Mouse (Mus musculus) kidney, embryonic 15.5 days (tissue): Measurements from ENCODE around the gene Dgkz. TPM values are rescaled to one million over a fixed set of nuclear protein-coding genes. Genes with fewer than 3 reads are reported as not detected.

Experiments used
- ATAC-seq: fragments of 200-750 bp; cut with Nextera tagmentation; replicated peaks from 2 replicates; pipeline ENCODE4 v1.8.0; 2017; ENCODE audit warnings: moderate TSS enrichment; ENCODE audit not compliant: low FRiP score
- H3K27ac ChIP-seq: fragments of 300-500 bp; sonication (generic); 2 replicates; pipeline ENCODE4 v1.5.1; 2015; ENCODE audit warnings: mild to moderate bottlenecking, inconsistent platforms
- H3K27me3 ChIP-seq: fragments of 300-500 bp; sonication (generic); 2 replicates; pipeline ENCODE4 v1.6.1; 2015; ENCODE audit warnings: inconsistent platforms
- H3K36me3 ChIP-seq: fragments of 300-500 bp; sonication (generic); 2 replicates; pipeline ENCODE4 v1.6.1; 2015; ENCODE audit warnings: inconsistent platforms
- H3K4me1 ChIP-seq: fragments of 300-500 bp; sonication (generic); 2 replicates; pipeline ENCODE4 v1.6.1; 2015; ENCODE audit warnings: inconsistent platforms
- H3K4me2 ChIP-seq: fragments of 300-500 bp; sonication (generic); 2 replicates; pipeline ENCODE4 v1.6.1; 2015; ENCODE audit warnings: moderate library complexity, mild to moderate bottlenecking, inconsistent platforms
- H3K4me3 ChIP-seq: fragments of 300-500 bp; sonication (generic); replicated peaks from 2 replicates; pipeline ENCODE4 v1.5.1; 2015; ENCODE audit warnings: mild to moderate bottlenecking, inconsistent platforms
- H3K9ac ChIP-seq: fragments of 300-500 bp; sonication (generic); 2 replicates; pipeline ENCODE4 v1.6.1; 2015; ENCODE audit warnings: mild to moderate bottlenecking, inconsistent platforms
- H3K9me3 ChIP-seq: fragments of 300-500 bp; sonication (generic); replicated peaks from 2 replicates; pipeline ENCODE4 v1.6.1; 2016; ENCODE audit warnings: inconsistent platforms
- WGBS: fragments of 180-500 bp; shearing (Covaris S2); methylation state at CpG from one replicate; pipeline ENCODE4 v1.1.7; 2015; ENCODE audit warnings: mixed read lengths; 5-methylcytosine and 5-hydroxymethylcytosine counted together
- microRNA-seq: library from miRNA; unstranded; fragments of <30 nt; microRNA quantifications from one replicate; pipeline ENCODE4, GENCODE M21; 2016
- polyA plus RNA-seq: library from polyadenylated mRNA; unstranded; fragments of >200 nt; fragmentation: Nextera tagmentation; extraction: Ambion mirVana; gene quantifications from 2 replicates; pipeline ENCODE4 v1.2.1, GENCODE M21; 2015

Gene Dgkz
- polyA plus RNA-seq, 1 experiment from 2014 or later, result 46.7 TPM

- no peaks in the 10 kb centered on the region for H3K27me3 ChIP-seq
- no peak overlapping the region for H3K4me3 ChIP-seq
- H3K4me1 ChIP-seq, result no peaks in the 10 kb centered on the region
- H3K4me2 ChIP-seq, result no peak overlapping the region
- H3K36me3 ChIP-seq, result peaks cover 41% of the 10 kb centered on the region
- no peaks in the 10 kb centered on the region for H3K9me3 ChIP-seq
- H3K27ac ChIP-seq, result no peak overlapping the region
- H3K9ac ChIP-seq, result no peak overlapping the region
- ATAC-seq, result no peak
- 96% methylated on average over 3 of the region's 3 CpGs for WGBS
These were observed 76.5 kb downstream of the Dgkz start for GRCm38 (mm10) chr2:91899141-91899540.

- no peak overlapping the region for H3K4me3 ChIP-seq
- no peaks in the 10 kb centered on the region for H3K4me1 ChIP-seq
- H3K9ac ChIP-seq, result no peak overlapping the region
- H3K27me3 ChIP-seq, result no peaks in the 10 kb centered on the region
- no peaks in the 10 kb centered on the region for H3K9me3 ChIP-seq
- no peak overlapping the region for H3K4me2 ChIP-seq
- peaks cover 36% of the 10 kb centered on the region for H3K36me3 ChIP-seq
- H3K27ac ChIP-seq, result no peak overlapping the region
- ATAC-seq, result no peak
These were observed 77.7 kb downstream of the Dgkz start for GRCm38 (mm10) chr2:91897968-91898367.

- H3K4me1 ChIP-seq, result no peaks in the 10 kb centered on the region
- H3K9me3 ChIP-seq, result no peaks in the 10 kb centered on the region
- no peak overlapping the region for H3K9ac ChIP-seq
- no peak overlapping the region for H3K4me2 ChIP-seq
- H3K4me3 ChIP-seq, result no peak overlapping the region
- H3K27me3 ChIP-seq, result no peaks in the 10 kb centered on the region
- no peak for ATAC-seq
- H3K27ac ChIP-seq, result no peak overlapping the region
- WGBS, result 83% methylated on average over 3 of the region's 3 CpGs
- H3K36me3 ChIP-seq, result peaks cover 35% of the 10 kb centered on the region
These were observed 80.3 kb downstream of the Dgkz start for GRCm38 (mm10) chr2:91895401-91895800.

- H3K9me3 ChIP-seq, result no peaks in the 10 kb centered on the region
- H3K27me3 ChIP-seq, result no peaks in the 10 kb centered on the region
- no peak overlapping the region for H3K4me2 ChIP-seq
- WGBS, result 85% methylated on average over 3 of the region's 3 CpGs
- no peak overlapping the region for H3K9ac ChIP-seq
- H3K36me3 ChIP-seq, result peaks cover 36% of the 10 kb centered on the region
- no peaks in the 10 kb centered on the region for H3K4me1 ChIP-seq
- H3K4me3 ChIP-seq, result no peak overlapping the region
- H3K27ac ChIP-seq, result no peak overlapping the region
- ATAC-seq, result no peak
These were observed 80.9 kb downstream of the Dgkz start for GRCm38 (mm10) chr2:91894716-91895115.

GRCm38 (mm10) chr2:91884616-91885015, 91.0 kb downstream of the Dgkz start:
- ATAC-seq, result no peak
- Histone ChIP-seq H3K36me3 (peaks cover 33% of the 10 kb centered on the region), H3K4me3 (no peak overlapping the region), H3K9ac (no peak overlapping the region), H3K4me2 (no peak overlapping the region), H3K27ac (no peak overlapping the region), H3K9me3 (no peaks in the 10 kb centered on the region), H3K27me3 (no peaks in the 10 kb centered on the region), H3K4me1 (no peaks in the 10 kb centered on the region)
- 82% methylated on average over 4 of the region's 4 CpGs for WGBS

- Histone ChIP-seq H3K36me3 (peaks cover 29% of the 10 kb centered on the region), H3K4me3 (no peak overlapping the region), H3K27me3 (no peaks in the 10 kb centered on the region), H3K9me3 (no peaks in the 10 kb centered on the region), H3K4me1 (no peaks in the 10 kb centered on the region), H3K9ac (no peak overlapping the region), H3K27ac (no peak overlapping the region), H3K4me2 (no peak overlapping the region)
- WGBS, result 85% methylated on average over 4 of the region's 4 CpGs
- no peak for ATAC-seq
These were observed 91.7 kb downstream of the Dgkz start for GRCm38 (mm10) chr2:91883961-91884360.

Small RNA genes lying within 50 kb of the gene (microRNA-seq; reads per million reads assigned to microRNA genes)
- not detected for gene Mir6999

Other genes starting within 250 kb of the Dgkz start
- 19.3 and 19.9 TPM in 2 replicates for gene Ambra1, start 245.7 kb downstream of the Dgkz start, polyA plus RNA-seq
- 0.42 TPM in 1 of 2 replicates, not detected in the other for gene Chrm4, start 48.6 kb downstream of the Dgkz start, polyA plus RNA-seq
- 1,215 and 1,266 TPM in 2 replicates for gene Mdk, start 43.6 kb downstream of the Dgkz start, polyA plus RNA-seq
- 0.49 and 0.53 TPM in 2 replicates for gene Gm9821, start 30.2 kb downstream of the Dgkz start, polyA plus RNA-seq
- gene Creb3l1, start 48.6 kb upstream of the Dgkz start, polyA plus RNA-seq, result 14.0 and 14.9 TPM in 2 replicates
- 28.7 and 32.3 TPM in 2 replicates for gene Phf21a, start 117.3 kb upstream of the Dgkz start, polyA plus RNA-seq